Mouse (Mus musculus) hematopoietic multipotent progenitor cell, adult 10-12 weeks (in vitro differentiated cells): ENCODE results near the gene Abi3bp. TPM values are rescaled to one million over a fixed set of nuclear protein-coding genes. Genes with fewer than 3 reads are reported as not detected.

Source experiments
- polyA plus RNA-seq: library from polyadenylated mRNA; stranded (reverse); fragments of >175 nt; gene quantifications from 2 replicates; pipeline ENCODE4 v1.2.3, GENCODE M21; 2012; ENCODE audit warnings: low replicate concordance

The Abi3bp gene
- polyA plus RNA-seq = 0.07 and 0.16 TPM in 2 replicates

GRCm38 (mm10) chr16:56477677-56478574 is at the start of gene Abi3bp:
Gene Abi3bp (plus strand): TSS chr16:56477878.

GRCm38 (mm10) chr16:56717224-56718200 is 239.8 kb downstream of the Abi3bp start, which contains the start of gene Tfg:
Gene Tfg (minus strand): TSS chr16:56717450.

Other genes starting within 250 kb of the Abi3bp start
- gene Tfg, start 239.6 kb downstream of the Abi3bp start, polyA plus RNA-seq = 20.6 and 23.0 TPM in 2 replicates